Mouse (Mus musculus) megakaryocyte, adult 5-6 weeks (primary cell): ENCODE measurements around the gene Adar. TPM values are rescaled to one million over a fixed set of nuclear protein-coding genes. Genes with fewer than 3 reads are reported as not detected.
A peak's percentile ranks its signal among the peaks of the same experiment; 100 is the strongest.
"Not testable (repeated sequence)": the region's sequence is repeated elsewhere in the genome, so short reads cannot be mapped to it uniquely, and the experiment has no call there.

Experiments used
- ATAC-seq: 2 replicates; pipeline ENCODE4 v1.8.0; 2016; ENCODE audit warnings: mild to moderate bottlenecking, inconsistent platforms; ENCODE audit not compliant: poor library complexity, severe bottlenecking
- total RNA-seq, 2 experiments: library from RNA; stranded (forward) in 1 of 2; stranded (reverse) in 1 of 2; fragments of 153-499, 151-499 nt in 1 of 2; fragments of 221-1000, 200-1000 nt in 1 of 2; gene quantifications; 2 replicates each; pipeline versions ENCODE4 v1.2.3 to v1.2.4; 2015 to 2017

Adar gene
- total RNA-seq, 2 experiments from 2014 or later, result 34.9 to 38.5 TPM

- no peak for ATAC-seq
Observed at GRCm38 (mm10) chr3:89788680-89789352, 74.0 kb downstream of the Adar start.

- no peak for ATAC-seq
Observed at GRCm38 (mm10) chr3:89794616-89795015, 79.8 kb downstream of the Adar start.

GRCm38 (mm10) chr3:89795746-89796145, 80.9 kb downstream of the Adar start:
- ATAC-seq, result 0 out of 2 replicates have a peak, but pooled peaks have one; percentile 12

- peak; percentile 98 for ATAC-seq
Observed at GRCm38 (mm10) chr3:89796358-89796757, 81.5 kb downstream of the Adar start.

DNA sequence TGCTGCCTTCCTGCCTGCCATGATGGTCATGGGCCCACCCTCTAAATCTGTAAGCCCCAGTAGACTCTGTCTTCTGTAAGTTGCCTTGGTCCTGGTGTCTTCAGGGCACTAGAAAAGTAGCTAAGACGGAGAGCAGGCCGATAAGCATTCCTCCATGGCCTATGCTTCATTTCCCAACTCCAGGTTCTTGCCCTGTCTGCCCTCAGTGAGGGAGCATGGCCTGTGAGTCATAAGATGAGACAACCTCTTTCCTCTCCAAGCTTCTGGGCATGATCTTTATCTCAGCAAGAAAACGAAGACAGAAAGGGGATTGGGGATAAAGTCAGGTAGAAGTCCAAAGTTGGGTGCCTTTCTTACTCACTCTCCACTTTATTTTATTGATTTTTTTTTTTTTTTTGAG, 83.7 kb downstream of the Adar start:
- no peak for ATAC-seq

GRCm38 (mm10) chr3:89799476-89799875, 84.7 kb downstream of the Adar start:
- no peak for ATAC-seq

DNA sequence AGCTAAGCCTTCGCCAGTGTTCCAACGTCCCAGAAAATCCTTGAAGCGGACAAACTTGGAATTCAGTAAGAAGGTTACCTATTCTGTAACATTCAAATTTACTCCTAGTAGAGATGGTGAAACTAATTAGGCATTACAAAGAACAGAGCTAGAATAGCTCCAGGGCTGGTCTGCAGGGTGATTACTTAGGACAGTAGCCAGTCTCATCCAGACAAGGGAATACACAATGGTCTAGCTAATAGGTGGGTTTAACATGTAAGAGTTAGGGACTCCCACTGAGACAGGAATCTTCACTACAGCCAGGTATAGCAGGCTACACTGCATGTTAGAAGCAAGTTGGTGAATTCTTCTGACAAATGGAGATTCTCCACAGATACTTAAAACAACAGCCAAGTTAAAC, 85.3 kb downstream of the Adar start:
- not testable (repeated sequence) for ATAC-seq

GRCm38 (mm10) chr3:89800774-89801506, 86.1 kb downstream of the Adar start:
- no peak for ATAC-seq

- ATAC-seq, result peak; percentile 69
Observed at GRCm38 (mm10) chr3:89801507-89801847, 86.7 kb downstream of the Adar start.

DNA sequence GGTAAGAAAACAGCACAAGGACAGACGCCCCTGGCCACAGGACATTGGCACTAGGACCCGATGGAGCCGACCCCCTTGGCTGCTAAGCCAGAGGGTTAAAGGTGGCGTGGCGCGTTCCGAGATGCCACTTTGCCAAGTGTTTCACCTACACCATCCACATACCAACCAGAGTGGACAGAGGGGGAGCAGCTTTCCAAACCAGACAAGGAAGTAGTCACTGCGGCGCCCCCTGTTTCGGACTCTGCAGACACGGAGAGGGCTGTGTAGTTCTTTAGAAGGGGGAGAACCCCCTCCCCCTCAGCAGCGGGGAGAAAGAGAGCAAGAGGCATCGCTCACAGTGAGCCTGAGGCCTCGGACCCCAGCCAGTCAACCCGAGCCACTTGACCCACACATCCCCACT, 88.1 kb downstream of the Adar start:
- ATAC-seq, result no peak

Other genes starting within 250 kb of the Adar start
- gene Kcnn3, start 194.9 kb upstream of the Adar start, total RNA-seq (2015), result not detected in 2 replicates
- gene Kcnn3, start 194.9 kb upstream of the Adar start, total RNA-seq (2017), result not detected in 2 replicates
- gene Chrnb2, start 49.6 kb downstream of the Adar start, total RNA-seq (2015), result 0.21 and 0.91 TPM in 2 replicates
- 0.49 and 0.51 TPM in 2 replicates for gene Chrnb2, start 49.6 kb downstream of the Adar start, total RNA-seq (2017)
- gene Ube2q1, start 58.6 kb downstream of the Adar start, total RNA-seq (2015), result 113 and 119 TPM in 2 replicates
- gene Ube2q1, start 58.6 kb downstream of the Adar start, total RNA-seq (2017), result 133 and 138 TPM in 2 replicates
- not detected in 2 replicates for gene She, start 116.3 kb downstream of the Adar start, total RNA-seq (2015)
- gene She, start 116.3 kb downstream of the Adar start, total RNA-seq (2017), result not detected in 2 replicates
- gene Il6ra, start 198.2 kb downstream of the Adar start, total RNA-seq (2015), result 147 and 166 TPM in 2 replicates
- gene Il6ra, start 198.2 kb downstream of the Adar start, total RNA-seq (2017), result 63.8 and 71.2 TPM in 2 replicates
- gene Atp8b2, start 248.5 kb downstream of the Adar start, total RNA-seq (2015), result 11.6 and 17.5 TPM in 2 replicates
- 37.2 and 37.3 TPM in 2 replicates for gene Atp8b2, start 248.5 kb downstream of the Adar start, total RNA-seq (2017)